Mouse (Mus musculus): ENCODE data around the gene Plekhh2. TPM values are rescaled to one million over a fixed set of nuclear protein-coding genes. Genes with fewer than 3 reads are reported as not detected.

Plekhh2 gene
- not detected in 4 replicates for total RNA-seq (2023; ENCODE audit: inconsistent age)

GRCm38 (mm10) chr17:84511682-84512515 lies at the start of gene Plekhh2:
Gene Plekhh2 (plus strand): TSS chr17:84511895.

DNA sequence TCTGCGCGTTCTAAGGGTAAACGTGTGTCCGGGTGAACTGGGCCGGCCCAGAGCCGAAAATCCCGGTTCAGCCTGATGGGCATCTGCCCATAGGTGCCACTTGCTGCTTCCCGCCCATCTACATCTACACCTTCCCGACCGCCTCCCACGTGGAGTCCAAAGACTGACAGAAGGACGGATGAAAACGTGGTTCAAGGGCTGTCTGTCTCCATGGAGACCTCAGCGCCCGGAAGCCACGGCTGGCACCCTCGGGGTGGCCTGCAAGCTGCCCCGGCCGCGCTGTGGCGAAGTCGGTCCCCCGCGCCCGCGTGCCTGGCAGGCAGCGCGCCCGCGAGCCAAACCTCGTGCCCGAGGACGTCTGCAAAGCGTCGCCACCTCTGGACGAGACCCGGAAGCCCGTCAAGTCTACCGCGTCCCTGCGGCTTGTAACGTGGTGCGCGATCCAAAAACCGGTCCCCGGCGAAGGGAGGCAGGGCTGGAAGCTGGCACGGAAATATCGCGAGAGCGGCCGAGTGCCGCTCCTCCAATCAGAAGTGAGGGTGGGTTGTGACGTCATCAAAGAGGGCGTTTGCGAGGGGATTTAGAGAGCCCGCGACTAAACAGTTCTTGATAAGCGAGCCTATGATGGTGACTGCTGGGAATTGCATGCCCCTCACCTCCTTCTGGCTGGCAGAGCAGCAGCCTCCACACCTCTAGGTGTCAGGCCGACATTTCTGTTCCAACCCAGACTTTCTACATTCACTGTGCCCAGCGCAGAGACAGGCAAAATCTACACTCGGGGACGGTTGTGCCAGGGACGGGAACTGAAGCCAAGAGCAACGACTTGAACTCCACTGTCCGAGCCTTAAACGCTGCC lies 45.7 kb upstream of the Plekhh2 start, which contains the start of gene Thada:
Gene Thada, minus strand, starts transcription at position 453 of the 856 bp plus-strand sequence.

GRCm38 (mm10) chr17:84626276-84626856 lies 114.7 kb downstream of the Plekhh2 start, which contains the start of gene Dync2li1:
Gene Dync2li1 (plus strand): TSS chr17:84626496.

Other genes starting within 250 kb of the Plekhh2 start
- gene Thada, start 45.7 kb upstream of the Plekhh2 start, total RNA-seq (2023; ENCODE audit: inconsistent age), result 45.3 to 51.5 TPM (median 50.0 TPM) in 4 replicates
- 0.61 to 0.63 TPM in 2 of 4 replicates, not detected in the others for gene Dync2li1, start 114.6 kb downstream of the Plekhh2 start, total RNA-seq (2023; ENCODE audit: inconsistent age)
- not detected in 4 replicates for gene Abcg8, start 164.4 kb downstream of the Plekhh2 start, total RNA-seq (2023; ENCODE audit: inconsistent age)
- gene Abcg5, start 171.1 kb downstream of the Plekhh2 start, total RNA-seq (2023; ENCODE audit: inconsistent age), result not detected in 4 replicates

Measured in B cell, adult (primary cell).